Mouse (Mus musculus): ENCODE data around the gene Cmip.
A peak's percentile ranks its signal among the peaks of the same experiment; 100 is the strongest.

Cmip gene

GRCm38 (mm10) chr8:117430624-117431023 lies 173.8 kb downstream of the Cmip start:
- DNase-seq = no peak

DNA sequence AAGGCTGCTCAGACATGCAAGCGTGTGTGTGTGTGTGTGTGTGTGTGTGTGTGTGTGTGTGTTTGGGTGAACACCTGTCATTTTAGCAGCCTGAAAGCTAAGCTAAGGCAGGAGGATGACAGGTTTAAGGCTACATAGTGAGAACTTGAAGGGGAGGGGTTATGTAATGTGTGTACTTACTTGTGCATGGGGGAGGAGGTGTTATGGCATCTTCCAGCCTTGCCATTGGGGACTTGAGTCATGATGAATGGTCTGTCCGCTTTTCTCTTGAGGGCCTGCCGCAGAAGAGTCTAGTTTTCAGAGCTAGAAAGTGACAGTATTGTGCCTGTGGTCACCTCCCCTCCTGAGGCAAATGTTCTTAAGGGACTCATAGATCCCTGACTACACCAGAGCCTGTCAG lies 174.7 kb downstream of the Cmip start:
- peak; percentile 60 for DNase-seq

DNA sequence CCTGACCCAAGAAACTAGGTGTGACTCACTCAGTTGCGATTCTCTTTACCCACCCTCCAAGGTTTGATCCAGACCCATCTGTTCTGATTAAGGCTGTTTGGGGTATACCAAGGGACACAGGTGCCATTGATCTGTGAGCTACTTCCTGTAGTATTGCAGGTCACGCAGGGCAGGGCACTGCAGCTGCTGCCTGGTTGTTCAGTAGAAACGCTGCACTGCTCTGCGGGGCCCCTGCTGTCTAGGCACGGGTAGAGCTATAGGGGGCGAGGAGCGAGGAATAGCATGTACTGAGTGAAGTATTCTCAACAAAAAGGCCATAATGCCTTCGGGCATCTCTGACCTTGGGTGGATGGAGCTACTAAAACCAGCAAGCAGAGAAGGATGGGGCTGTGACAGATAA lies 175.2 kb downstream of the Cmip start:
- DNase-seq = no peak

DNA sequence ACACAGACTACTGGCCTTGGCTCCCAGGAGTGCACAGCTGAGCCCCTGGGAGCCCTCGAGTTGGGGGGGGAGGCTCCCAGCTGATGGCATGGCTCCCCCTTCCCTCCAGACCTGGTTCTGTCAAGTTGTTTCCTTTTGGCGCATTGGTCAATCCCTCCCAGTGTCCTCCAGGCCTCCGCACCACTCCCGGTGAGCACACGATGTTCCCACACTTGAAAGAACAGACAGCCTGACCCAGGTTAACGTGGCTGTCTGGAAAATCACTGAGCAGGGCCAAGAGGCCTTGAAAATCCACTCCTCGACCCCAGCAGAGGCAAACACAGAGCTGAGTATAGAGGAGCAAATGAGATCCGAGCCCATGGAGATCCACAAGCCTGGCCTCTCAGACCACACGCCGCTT lies 177.1 kb downstream of the Cmip start:
- DNase-seq = no peak

DNA sequence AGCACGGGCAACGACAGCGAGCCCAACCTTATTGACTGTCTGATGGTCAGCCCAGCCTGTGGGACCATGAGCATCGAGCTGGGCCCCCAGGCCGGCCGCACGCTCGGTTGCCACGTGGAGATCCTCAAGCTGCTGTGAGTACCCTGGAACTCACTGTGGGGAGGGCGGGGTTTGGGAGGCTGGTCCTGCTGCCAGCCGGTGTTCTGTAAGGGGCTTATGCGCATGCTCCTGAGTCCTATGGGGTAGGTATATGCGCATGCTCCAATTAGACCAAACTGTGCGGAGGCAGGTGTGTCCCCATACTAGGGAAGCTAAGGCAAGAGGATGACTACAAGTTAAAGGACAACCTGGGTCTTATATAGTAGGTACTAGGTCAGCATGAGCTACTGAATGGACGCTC lies 179.9 kb downstream of the Cmip start:
- DNase-seq = no peak

GRCm38 (mm10) chr8:117437616-117438015 lies 180.8 kb downstream of the Cmip start:
- DNase-seq = no peak

DNA sequence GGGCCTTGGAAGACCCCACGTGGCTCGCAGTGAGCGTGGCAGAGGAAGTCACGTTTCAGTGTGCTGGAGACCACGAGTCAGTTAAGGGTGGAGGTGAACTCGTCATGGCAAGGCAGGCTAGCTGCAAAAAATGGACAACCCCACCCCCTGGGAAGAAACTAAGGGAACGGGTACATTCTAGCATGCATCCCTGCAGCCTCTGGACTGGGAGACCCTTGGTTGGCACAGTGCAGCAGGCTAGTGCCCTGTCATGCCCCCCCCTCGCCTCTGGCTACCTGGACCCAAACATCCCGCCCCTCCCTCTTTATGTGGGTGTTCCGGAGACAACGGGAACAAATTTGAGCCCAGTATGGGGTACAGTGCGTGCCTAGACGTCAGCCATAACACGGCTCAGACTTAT lies 183.5 kb downstream of the Cmip start:
- DNase-seq = no peak

- no peak for DNase-seq
Measured at GRCm38 (mm10) chr8:117440759-117441158, 183.9 kb downstream of the Cmip start.

DNA sequence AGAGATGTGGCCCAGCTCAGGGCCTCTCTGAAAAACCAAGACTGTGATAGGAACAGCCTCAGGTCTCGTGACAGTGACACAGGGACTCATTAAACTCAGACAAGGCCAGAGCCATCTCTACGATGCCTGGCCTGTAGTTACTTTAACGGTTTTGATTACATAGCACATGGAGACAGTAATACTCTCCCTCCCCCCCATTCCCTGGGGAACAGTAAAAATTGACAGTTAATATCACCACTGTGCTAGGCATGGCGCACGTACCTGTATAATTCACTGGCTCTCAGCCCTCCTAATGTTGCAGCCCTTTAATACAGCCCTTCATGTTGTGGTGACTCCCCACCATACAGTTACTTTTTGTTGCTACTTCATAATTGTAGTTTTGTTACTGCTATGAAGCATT lies 188.6 kb downstream of the Cmip start:
- DNase-seq = no peak

GRCm38 (mm10) chr8:117446344-117446997 lies 189.6 kb downstream of the Cmip start:
- no peak for DNase-seq

GRCm38 (mm10) chr8:117451072-117451471 lies 194.2 kb downstream of the Cmip start:
- DNase-seq = peak; percentile 71

DNA sequence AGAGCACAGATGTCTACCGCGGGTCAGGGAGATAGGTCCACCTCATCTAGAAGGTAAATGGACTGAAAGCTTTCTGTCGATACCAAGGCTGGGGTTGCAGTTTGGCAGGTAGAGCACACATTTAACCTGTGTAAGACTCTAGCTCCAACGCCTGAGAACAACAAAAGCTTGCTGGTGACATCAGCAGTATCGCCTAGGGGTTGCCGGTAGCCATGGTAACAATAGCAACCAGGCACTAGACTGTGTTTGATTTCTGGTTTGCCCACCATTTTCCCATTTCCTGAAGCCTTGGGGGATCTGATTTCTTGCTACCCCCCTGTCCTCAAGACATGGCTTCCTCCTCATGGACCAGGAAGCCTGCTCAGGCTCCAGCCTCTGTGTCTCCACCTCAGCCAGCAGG lies 197.1 kb downstream of the Cmip start:
- no peak for DNase-seq

DNA sequence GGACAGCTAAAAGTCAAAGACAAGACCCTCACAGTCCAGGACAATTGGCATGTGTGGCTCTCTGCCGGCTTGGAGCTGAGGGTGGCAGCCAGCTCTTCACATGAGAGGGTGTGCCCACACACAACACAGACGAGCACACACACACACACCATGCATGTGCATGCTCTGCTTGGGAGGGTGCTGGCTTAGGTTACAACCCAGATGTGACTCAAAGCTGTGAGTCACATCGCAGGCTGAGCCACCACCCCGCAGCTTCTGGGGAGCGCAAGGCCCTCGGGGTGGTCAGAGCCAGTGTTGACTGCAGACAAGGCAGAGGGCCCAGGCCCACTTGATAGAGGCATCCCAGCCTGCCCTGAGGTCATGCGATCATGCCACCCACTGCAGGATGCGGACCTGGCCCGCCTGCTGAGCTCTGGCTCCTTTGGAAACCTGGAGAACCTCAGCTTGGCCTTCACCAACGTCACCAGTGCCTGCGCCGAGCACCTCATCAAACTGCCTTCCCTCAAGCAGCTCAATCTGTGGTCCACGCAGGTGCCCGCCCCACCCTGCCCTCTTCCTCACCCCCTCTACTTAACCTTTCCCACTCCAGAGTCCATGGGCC lies 197.8 kb downstream of the Cmip start:
- no peak for DNase-seq

GRCm38 (mm10) chr8:117455701-117456100 lies 198.8 kb downstream of the Cmip start:
- no peak for DNase-seq

GRCm38 (mm10) chr8:117458440-117458839 lies 201.6 kb downstream of the Cmip start:
- DNase-seq = no peak

GRCm38 (mm10) chr8:117462701-117463284 lies 205.9 kb downstream of the Cmip start:
- DNase-seq = no peak

DNA sequence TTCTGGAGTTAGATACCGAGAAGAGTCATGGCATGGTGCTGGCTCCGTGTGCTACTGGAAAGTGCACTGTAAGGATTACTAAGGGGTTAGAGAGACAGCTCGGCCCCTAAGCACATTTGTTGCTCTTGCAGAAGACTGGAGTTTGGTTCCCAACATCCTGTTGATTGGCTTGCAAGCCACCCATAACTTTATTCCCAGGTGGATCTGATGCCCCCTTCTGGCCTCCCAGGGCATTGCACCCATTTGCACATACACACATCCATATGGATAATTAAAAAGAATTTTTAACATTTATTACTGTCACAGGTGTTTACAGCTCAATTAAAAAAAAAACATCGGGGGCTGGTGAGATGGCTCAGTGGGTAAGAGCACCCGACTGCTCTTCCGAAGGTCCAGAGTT lies 207.7 kb downstream of the Cmip start:
- DNase-seq = no peak

- peak; percentile 75 for DNase-seq
Measured at GRCm38 (mm10) chr8:117465250-117465649, 208.4 kb downstream of the Cmip start.

GRCm38 (mm10) chr8:117467466-117467865 lies 210.6 kb downstream of the Cmip start:
- DNase-seq = no peak

GRCm38 (mm10) chr8:117469431-117470341 lies 212.8 kb downstream of the Cmip start:
- DNase-seq = peak; percentile 39

GRCm38 (mm10) chr8:117470342-117470781 lies 213.5 kb downstream of the Cmip start:
- peak; percentile 93 for DNase-seq

DNA sequence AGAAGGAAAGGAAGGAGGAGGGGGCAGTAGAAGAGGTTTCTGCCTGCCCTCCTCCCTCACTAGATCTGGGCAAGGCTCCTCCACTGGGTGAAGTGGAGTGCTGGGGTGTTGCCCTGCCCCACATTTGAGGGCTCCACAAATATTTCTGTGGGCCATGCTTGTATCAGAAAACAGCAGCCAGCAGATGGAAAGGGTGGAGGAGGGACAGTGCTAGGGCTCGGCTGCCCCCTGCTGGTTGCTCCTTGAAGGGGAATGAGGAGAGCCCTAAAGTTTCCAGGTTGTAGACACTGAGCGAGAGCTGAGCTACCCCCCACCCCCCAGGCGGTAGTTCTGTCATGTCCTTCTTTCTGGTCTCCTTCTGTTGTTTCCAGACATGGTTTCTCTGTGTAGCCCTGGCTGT lies 214.3 kb downstream of the Cmip start:
- DNase-seq = peak; percentile 72

GRCm38 (mm10) chr8:117471655-117472054 lies 214.8 kb downstream of the Cmip start:
- no peak for DNase-seq
